Mouse (Mus musculus) yolk sac, embryonic 10.5 days (tissue): Measurements from ENCODE around the gene Gnai3.

ENCODE experiments used
- DNase-seq: peaks from one replicate; pipeline ENCODE4 v3.0.0-alpha.2; 2017; ENCODE audit warnings: low spot score

Gnai3 gene

DNA sequence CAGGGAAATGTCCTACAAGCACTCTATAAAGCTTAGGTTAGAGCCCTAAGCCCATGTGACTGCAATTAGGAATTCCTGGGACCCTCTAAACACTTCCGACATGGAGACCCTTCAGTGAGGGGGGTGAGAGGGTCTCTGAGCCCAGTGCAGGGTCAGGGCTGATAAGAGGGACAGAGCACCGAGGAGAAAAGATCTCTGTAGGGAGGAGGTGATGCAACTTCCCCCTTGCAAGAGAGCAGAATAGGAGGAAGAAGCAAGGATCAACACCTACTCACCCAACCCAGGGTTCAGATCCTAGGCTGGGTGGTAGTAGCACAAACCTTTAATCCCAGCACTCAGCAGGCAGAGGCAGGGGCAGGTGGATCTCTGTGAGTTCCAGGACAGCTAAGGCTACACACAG is 62.8 kb downstream of the Gnai3 start:
- DNase-seq: no peak

DNA sequence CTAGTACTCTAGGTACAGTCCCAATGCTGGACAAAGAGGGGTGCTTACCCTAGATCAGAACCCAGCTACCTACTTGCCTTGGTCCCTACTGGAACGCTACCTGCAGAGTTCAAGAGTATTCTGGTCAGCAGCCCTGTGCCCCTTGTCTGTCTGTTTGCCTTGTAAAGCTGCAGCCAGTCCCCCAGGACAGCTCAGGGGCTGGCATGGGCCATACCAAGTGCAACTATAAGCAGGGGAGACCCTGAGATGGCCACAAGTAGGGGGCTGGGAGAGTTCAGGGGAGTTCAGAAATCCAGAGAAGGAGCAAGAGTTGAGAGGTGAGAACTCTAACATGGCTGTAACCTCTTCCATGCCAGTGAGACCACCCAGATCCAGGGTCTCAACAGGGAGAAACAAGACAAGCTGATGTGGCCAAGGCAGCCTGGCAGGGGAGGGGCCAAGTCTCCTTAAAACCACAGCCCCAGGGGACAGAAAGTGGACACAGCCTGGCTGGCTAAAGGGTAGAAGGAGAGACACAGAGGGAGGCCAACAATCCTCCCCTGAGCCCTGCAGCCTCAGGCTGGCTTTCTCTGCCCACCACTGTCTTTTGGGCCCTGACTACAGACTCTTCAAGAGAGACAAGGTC is 63.6 kb downstream of the Gnai3 start:
- DNase-seq: no peak

DNA sequence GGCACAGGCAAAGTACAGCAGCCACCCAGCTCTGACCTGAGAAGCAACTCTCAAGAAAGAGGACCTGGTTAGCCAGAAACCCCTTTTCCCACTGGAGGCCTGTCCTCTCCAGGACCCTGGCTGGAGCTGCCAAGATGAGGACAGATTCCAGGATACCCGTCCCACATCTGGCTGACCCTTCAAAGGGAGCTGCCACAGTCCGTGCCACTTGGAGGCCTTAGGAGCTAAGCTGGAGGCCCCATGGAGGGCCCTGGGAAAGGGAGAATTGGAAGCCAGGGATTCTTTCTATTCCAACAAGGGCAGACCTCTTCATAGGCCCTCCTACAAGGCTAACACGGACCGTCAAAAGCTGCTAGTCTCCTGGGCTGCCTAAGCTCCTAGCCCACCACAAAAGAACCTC is 64.3 kb downstream of the Gnai3 start:
- DNase-seq: no peak

DNA sequence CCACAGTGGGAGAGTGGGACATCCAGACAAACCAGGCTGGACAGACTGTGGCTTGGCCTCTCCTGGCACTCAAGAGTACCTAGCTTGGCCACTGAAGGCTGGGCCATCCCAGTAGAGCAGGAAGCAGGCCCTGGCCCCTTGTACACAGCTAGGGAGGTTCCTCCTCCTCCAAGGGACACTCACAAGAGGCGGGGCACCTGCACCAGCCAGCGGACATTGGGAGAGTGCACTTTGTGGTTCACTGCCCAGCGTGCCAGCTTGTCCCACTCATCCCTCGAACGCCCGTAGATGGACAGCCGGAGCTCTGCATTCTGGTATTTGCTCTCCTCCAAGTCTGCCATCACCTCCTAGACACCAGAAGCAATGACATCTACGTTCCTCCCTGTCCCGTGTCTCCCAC is 69.1 kb downstream of the Gnai3 start:
- no peak for DNase-seq

DNA sequence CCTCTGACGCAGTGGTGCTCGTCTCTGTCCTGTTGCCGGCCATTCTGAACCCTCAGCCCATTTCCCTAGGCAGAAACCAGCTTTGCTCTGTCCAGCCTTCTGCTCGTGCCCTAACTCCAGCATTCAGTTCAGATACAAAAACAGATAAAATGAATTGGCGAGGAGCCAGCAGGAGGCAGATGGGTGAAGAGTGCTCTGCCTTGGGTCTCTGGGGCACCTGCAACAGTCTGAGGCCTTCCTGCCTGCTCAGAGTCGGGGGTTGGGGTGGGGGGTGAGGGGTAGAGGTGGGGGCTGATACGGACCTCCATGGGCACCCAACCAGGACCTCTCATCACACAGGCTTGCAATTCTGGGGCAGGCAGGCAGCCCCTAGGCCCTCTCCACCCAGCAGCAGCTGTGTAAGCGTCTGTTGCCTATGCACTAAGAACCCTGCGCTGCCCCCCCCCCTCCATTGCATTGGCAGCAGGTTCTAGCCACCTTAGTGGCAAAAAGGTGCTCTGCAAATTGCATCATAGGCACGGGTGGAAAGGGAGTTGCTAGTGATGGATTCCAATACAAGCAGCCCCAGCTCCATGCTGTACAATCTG is 72.9 kb downstream of the Gnai3 start:
- no peak for DNase-seq

DNA sequence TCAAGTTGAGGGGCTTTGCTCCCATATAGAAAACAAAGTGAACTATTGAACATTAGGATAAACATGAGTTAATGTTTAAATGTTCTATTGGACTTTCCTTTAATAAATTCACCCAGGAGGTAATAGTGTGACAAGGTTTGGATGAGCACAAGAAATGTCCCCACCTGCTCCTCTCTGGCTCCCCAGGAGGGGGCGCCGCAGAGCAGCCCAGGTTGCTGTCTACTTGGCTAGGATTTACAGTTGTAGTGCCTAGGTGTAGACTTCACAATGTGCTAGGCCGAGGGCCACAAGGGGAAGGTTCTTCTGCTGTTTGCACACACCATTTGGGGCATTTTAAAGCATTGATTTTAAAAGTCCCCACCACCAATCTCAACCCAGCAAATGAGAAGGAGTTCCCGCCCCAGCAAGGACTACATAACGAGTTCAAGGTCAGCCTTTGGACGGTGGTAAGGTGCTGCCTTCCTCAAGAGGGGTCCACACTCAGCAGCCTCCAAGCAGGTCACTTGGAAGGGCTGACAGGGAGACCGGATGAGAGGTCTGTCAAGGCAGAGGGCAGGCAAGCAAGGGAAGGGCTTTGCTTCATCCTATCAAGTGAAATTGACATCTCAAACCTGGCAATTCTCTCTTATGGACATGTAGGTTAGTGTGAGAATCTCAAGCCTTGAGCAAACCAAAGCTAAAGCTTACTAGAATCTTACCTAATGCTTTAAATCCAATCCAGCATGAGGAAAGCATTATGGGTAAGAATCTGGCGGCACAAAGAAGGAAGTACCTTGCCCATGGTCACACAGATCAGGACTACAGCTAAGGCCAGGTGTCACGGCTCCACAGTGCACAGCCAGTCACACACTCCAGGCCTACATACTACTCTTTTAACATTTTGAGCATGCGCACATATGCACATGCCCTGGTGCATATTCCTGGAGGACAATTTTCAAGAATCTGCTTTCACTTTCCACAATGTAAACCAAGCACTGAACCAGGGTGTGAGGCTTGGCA is 75.4 kb downstream of the Gnai3 start:
- peak; percentile 75 for DNase-seq

DNA sequence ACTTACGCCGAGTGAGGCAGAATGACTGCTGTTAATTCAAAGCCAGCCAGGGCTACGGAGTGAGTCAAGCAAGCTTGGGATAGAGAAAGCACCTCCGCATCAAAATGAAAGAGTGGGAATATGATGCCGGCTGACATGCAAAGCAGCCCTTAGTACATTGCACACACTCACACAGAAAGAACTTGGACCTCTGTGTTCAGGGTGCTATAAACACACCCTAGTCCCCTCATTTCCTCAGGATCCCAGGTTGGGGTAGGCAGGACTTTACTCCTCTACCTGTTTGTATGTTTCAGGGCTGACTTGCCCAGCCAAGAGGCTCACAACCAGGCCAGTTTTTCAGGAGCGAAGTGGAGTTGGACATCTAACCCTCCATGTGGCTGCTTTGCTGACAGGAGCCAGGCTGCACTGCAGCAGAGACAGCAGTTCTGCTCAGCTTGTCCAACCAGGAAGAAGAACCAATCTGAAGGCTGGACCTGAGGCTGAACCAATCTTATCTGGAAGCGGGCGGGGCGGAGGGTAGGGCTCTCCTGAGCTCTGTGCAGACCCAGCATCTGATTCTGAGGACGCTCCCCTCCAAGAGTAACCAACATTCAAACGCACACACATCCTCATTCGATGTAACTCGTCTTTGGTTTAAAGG is 76.6 kb downstream of the Gnai3 start:
- peak; percentile 84 for DNase-seq

DNA sequence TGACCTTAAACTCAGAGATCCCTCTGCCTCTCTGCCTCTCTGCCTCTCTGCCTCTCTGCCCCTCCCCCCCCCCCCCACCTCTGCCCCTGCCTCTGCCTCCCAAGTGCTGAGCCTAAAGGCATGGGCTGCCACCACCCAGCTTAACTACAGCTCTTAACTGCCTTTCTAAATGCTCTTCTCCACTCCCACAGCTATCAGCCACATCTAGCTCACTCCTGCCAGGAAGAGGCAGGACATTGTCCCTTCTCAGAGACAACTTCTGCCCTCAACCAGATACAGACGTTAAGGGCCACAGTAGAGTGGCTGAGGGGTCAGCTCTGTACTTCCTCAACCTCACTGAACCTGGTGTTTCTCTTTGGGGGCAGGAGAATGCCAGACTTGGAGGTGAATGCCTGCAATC is 77.1 kb downstream of the Gnai3 start:
- peak; percentile 34 for DNase-seq

DNA sequence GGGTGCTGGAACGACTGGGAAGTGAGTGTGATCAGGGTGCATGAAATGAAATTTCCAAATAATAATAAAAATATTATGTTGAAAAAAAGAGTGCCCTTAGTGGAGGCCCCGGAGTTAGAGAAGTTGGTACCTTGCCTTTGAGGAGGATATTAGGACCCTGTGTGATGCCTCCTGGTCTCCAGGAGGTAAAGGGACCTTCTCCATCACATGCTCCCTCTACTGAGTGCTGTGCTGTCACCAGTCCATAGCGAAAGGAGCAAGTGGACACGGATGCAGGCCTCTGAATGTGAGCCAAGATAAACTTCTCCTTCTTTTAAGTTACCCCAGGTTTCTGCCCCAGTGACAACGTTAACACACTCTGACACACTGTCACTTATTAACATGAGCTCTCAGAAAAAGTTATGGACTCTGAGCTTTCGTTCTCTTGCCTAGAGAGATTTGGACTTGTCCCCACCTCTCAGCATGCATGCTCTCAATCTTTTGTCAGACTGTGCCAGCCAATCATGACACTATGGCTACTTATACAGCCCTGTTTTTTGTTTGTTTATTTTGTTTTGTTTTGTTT is 78.5 kb downstream of the Gnai3 start:
- peak; percentile 67 for DNase-seq

DNA sequence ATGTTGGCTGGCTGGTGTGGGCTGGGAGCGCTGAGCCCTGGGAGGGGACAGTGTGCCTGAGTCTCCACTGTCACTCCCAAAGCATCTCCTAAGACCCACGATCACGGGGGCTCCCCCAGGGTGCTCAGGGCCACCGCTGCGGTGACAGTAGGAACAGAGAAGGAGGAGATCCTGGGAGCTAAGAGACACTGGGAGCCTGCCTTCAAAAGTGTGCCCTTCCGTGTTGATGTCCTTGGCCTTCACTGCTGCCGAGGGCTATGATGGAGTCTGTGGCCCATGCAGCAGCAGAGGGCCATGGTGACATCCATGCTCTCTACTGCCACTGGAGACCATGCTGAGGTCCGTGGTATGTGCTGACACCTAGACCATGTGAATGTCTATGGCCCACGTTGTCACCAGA is 80.4 kb downstream of the Gnai3 start:
- DNase-seq: no peak

DNA sequence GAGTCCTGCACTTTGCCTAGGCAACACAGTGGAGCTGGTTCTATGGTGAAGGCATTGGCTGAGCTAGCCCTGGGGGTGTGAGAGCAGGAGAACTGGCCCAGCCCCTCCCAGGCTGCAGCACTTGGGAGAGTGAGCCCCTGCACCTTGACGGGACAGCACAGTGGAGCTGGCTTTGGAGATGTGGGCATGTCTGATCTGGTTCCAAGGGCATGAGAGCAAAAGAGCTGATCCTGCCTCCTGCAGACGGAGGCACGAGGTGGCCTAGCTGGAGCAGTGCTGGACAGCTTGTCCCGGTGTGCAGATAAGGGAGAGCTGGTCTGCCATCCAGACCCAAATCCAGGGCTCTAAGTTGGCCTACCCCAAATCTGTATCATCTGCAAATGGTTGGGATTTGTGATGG is 81.3 kb downstream of the Gnai3 start:
- DNase-seq: no peak

DNA sequence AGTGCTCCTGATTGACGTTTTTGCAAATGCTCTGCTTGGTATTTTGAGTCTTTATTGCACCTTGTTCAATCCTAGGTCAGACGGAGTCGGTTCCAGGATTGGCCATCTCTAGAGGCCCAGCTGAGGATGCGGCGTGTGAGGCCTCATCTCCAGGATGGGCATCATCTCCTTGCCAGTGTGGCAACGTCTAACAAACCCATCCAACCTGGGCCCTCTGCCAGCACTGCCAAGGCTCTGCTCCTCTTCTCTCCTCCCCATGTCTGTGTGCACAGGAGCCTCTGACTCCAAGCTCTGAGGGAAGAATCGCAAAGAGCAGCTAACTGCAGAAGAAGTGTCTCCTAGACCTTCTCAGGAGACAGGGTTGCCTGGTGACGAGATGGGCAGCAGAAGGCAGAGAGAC is 83.3 kb downstream of the Gnai3 start:
- no peak for DNase-seq

DNA sequence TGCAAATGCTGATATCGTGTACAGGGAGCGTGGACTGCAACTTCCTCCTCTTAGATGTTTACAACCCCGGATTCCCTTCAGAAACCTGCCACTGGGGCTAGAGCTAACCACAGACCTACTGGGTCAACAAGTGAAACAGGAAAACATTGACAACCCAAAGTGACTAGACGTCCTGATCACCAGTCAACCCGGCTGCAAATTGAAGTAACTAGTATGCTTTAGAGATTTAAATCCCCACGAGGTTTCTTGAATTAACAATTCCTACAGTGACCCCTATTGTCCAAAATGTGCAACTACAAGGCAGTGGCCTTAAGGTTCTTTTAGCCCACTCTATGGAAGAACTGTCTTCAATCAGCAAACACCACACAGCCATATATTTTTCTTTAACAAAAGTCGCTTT is 84.5 kb downstream of the Gnai3 start:
- DNase-seq: peak; percentile 71
